Mouse (Mus musculus) embryonic fibroblast, embryonic 13.5 days (primary cell): ENCODE measurements at regions not wholly inside any gene's neighbourhood (a gene's known extent, or its start where the extent isn't known, plus 50 kb on each side); places are given as distances from the start of the nearest gene placed in this dataset.

Experiments used
- CTCF ChIP-seq: IDR thresholded peaks from 2 replicates; pipeline ENCODE4 v1.5.1; 2011; ENCODE audit warnings: mild to moderate bottlenecking, control low read depth, low read length, moderate library complexity, borderline replicate concordance; ENCODE audit not compliant: insufficient read depth
- POLR2A ChIP-seq: IDR thresholded peaks from 2 replicates; pipeline ENCODE4 v1.6.1; 2011; ENCODE audit warnings: low read depth, mild to moderate bottlenecking, control low read depth, low read length, moderate library complexity

DNA sequence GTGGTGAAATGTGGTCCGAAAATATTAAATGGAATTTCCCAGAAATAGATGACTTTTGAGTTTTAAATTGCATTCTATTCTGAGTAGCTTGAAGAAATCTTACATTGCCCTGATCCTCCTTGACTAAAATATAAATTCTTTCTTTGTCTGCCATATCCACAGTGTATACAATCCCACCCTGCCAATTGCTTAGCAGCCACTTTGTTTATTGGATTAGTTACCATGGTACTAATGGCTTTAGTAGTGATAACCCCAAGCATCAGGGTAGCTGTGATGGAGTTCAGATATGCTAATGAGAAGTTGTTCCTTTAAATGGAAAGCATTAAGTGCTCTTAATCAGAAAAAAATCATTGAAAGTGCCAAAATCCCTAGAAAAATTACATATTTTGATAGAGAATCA lies 277.4 kb upstream of the Pitrm1 start:
- no peak for TF ChIP-seq CTCF
- TF ChIP-seq POLR2A = no peak
